Mouse (Mus musculus): ENCODE data around the gene Cdkn2d.
"Not testable (repeated sequence)": the region's sequence is repeated elsewhere in the genome, so short reads cannot be mapped to it uniquely, and the experiment has no call there.

Gene Cdkn2d

GRCm38 (mm10) chr9:21318792-21319191, 27.6 kb upstream of the Cdkn2d start:
- DNase-seq (ENCODE audit: low spot score in 2 of 2): no peak

- DNase-seq (ENCODE audit: low spot score in 2 of 2): peak in 1 of 2 experiments; percentile 34
These were observed 25.5 kb upstream of the Cdkn2d start for GRCm38 (mm10) chr9:21316696-21317095.

- DNase-seq (ENCODE audit: low spot score in 2 of 2): no peak
These were observed 24.2 kb upstream of the Cdkn2d start for GRCm38 (mm10) chr9:21315421-21315820.

GRCm38 (mm10) chr9:21314367-21315140, 23.3 kb upstream of the Cdkn2d start:
- no peak for DNase-seq (ENCODE audit: low spot score in 2 of 2)

GRCm38 (mm10) chr9:21313394-21313793, 22.2 kb upstream of the Cdkn2d start:
- peak; percentile 83 to 88 for DNase-seq (ENCODE audit: low spot score in 2 of 2)

- DNase-seq (ENCODE audit: low spot score in 2 of 2): no peak
These were observed 20.9 kb upstream of the Cdkn2d start, which contains the start of gene Ap1m2 for GRCm38 (mm10) chr9:21312134-21312533. Ap1m2 (minus strand) TSS chr9:21312337.

GRCm38 (mm10) chr9:21311695-21312094, 20.5 kb upstream of the Cdkn2d start:
- no peak for DNase-seq (ENCODE audit: low spot score in 2 of 2)

- peak; percentile 70 to 72 for DNase-seq (ENCODE audit: low spot score in 2 of 2)
These were observed 18.0 kb upstream of the Cdkn2d start for GRCm38 (mm10) chr9:21309150-21309741.

GRCm38 (mm10) chr9:21305065-21305464, 13.9 kb upstream of the Cdkn2d start:
- DNase-seq (ENCODE audit: low spot score in 2 of 2): no peak

- no peak for DNase-seq (ENCODE audit: low spot score in 2 of 2)
These were observed 7.8 kb upstream of the Cdkn2d start for GRCm38 (mm10) chr9:21299014-21299413.

- DNase-seq (ENCODE audit: low spot score in 2 of 2): no peak
These were observed 1.1 kb upstream of the Cdkn2d start for GRCm38 (mm10) chr9:21292271-21292670.

GRCm38 (mm10) chr9:21291868-21292267, 661 bp upstream of the Cdkn2d start:
- DNase-seq (ENCODE audit: low spot score in 2 of 2): not testable (repeated sequence)

- DNase-seq (ENCODE audit: low spot score in 2 of 2): no peak
These were observed 618 bp downstream of the Cdkn2d start for GRCm38 (mm10) chr9:21290589-21290988.

- no peak for DNase-seq (ENCODE audit: low spot score in 2 of 2)
These were observed 1.9 kb downstream of the Cdkn2d start for GRCm38 (mm10) chr9:21289337-21289671.

GRCm38 (mm10) chr9:21288404-21289336, 2.5 kb downstream of the Cdkn2d start:
- DNase-seq (ENCODE audit: low spot score in 2 of 2): peak; percentile 73 to 76

- peak; percentile 96 for DNase-seq (ENCODE audit: low spot score in 2 of 2)
These were observed 3.4 kb downstream of the Cdkn2d start, which contains the start of gene Kri1 for GRCm38 (mm10) chr9:21287571-21288402. Kri1 (minus strand) TSS chr9:21287969.

GRCm38 (mm10) chr9:21286753-21287152, 4.5 kb downstream of the Cdkn2d start:
- DNase-seq (ENCODE audit: low spot score in 2 of 2): peak in 1 of 2 experiments; percentile 23

- DNase-seq (ENCODE audit: low spot score in 2 of 2): no peak
These were observed 7.2 kb downstream of the Cdkn2d start for GRCm38 (mm10) chr9:21283994-21284393.

- no peak for DNase-seq (ENCODE audit: low spot score in 2 of 2)
These were observed 7.6 kb downstream of the Cdkn2d start for GRCm38 (mm10) chr9:21283591-21283990.

GRCm38 (mm10) chr9:21277776-21278175, 13.4 kb downstream of the Cdkn2d start:
- DNase-seq (ENCODE audit: low spot score in 2 of 2): no peak

- DNase-seq (ENCODE audit: low spot score in 2 of 2): no peak
These were observed 14.9 kb downstream of the Cdkn2d start for GRCm38 (mm10) chr9:21276307-21276706.

Data from natural killer cell, adult 2 months (primary cell).